Mouse (Mus musculus): ENCODE data around the gene Mrpl20. TPM values are rescaled to one million over a fixed set of nuclear protein-coding genes. Genes with fewer than 3 reads are reported as not detected.

The Mrpl20 gene
- total and polyA plus RNA-seq, 3 experiments, result 336 to 346 TPM; not detected in 1

DNA sequence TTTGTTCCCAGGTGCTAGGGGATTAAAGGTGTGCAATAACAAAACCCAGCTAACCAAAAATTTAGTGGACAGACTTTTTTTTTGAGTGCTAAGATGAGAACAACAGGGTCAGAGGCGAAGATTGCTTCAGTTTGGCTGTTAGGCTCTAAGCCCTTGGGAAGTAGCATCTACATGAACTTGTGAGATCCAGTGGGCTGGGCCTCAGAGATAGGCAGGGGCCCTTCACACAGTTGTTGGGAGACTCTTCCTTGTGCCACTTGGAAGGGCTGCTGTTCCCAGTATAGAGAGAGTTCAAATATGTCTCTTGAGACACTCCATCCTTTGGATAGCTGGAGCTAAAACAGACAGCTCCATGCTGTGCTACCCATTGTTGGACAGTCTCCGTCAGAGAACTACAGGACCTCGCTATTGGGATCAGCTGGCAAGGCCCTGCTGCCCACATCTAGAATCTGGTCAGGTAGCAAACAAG is 12.6 kb upstream of the Mrpl20 start, which contains the start of gene Ankrd65:
Gene Ankrd65 (plus strand): TSS at position 419 of the 469 bp plus-strand sequence.
- Histone ChIP-seq H3K9ac (ENCODE audit: control insufficient read depth, low read depth, low read length, poor library complexity, severe bottlenecking) (no peak within 1 kb of the TSS), H3K36me3 (ENCODE audit: control insufficient read depth in 1 of 2, insufficient read depth in 2 of 2, low read length in 2 of 2) (peaks cover 0 to 15% of the 10 kb centered on the region in 2 experiments; a peak in 2 of 4 replicates), H3K4me3 (ENCODE audit: control insufficient read depth in 1 of 2, insufficient read depth in 1 of 2, low read depth in 2 of 2, low read length in 2 of 2) (no peak within 1 kb of the TSS), H3K9me3 (replicated peaks; ENCODE audit: insufficient read depth, low read length) (no peaks in the 10 kb centered on the region), H3K4me1 (ENCODE audit: control insufficient read depth in 1 of 2, insufficient read depth in 2 of 2, low read length in 2 of 2) (peaks cover 10 to 17% of the 10 kb centered on the region in 2 experiments), H3K79me2 (ENCODE audit: control insufficient read depth, insufficient read depth, low read length, poor library complexity) (no peaks in the 10 kb centered on the region), H3K27me3 (ENCODE audit: control insufficient read depth in 1 of 2, insufficient read depth in 2 of 2, low read length in 2 of 2) (no peaks in the 10 kb centered on the region), H3K27ac (ENCODE audit: control insufficient read depth, low read depth, low read length) (no peak within 1 kb of the TSS)
- DNase-seq (ENCODE audit: low read depth, low spot score), result no peak
- TF ChIP-seq USF2 (IDR thresholded peaks at IDR 0.05; ENCODE audit: borderline replicate concordance in 1 of 2, insufficient read depth in 1 of 2, low read depth in 1 of 2, low read length in 2 of 2) (no peak), MXI1 (IDR thresholded peaks at IDR 0.05; ENCODE audit: low read depth, low read length) (no peak), RAD21 (IDR thresholded peaks at IDR 0.05; ENCODE audit: low read depth, low read length) (no peak), POLR2AphosphoS2 (IDR thresholded peaks at IDR 0.05; ENCODE audit: low read length) (no peak), KAT2A (conservative IDR thresholded peaks at IDR 0.05; ENCODE audit: low read depth, low read length) (no peak), ZC3H11A (IDR thresholded peaks at IDR 0.05; ENCODE audit: low read depth, low read length) (no peak), CHD1 (IDR thresholded peaks at IDR 0.05; ENCODE audit: low read depth, low read length) (no peak), POLR2A (IDR thresholded peaks at IDR 0.05; ENCODE audit: control insufficient read depth in 1 of 2, insufficient read depth in 1 of 2, low read depth in 1 of 2, low read length in 2 of 2, poor library complexity in 1 of 2) (no peak), UBTF (IDR thresholded peaks at IDR 0.05; ENCODE audit: borderline replicate concordance, insufficient read depth, low read depth, low read length) (no peak), SIN3A (IDR thresholded peaks at IDR 0.05; ENCODE audit: low read length) (no peak), E2F4 (IDR thresholded peaks at IDR 0.05; ENCODE audit: borderline replicate concordance, low read depth, low read length) (no peak), GABPA (IDR thresholded peaks at IDR 0.05; ENCODE audit: low read depth, low read length) (no peak), MEF2A (IDR thresholded peaks at IDR 0.05; ENCODE audit: extremely low read depth, insufficient replicate concordance, low read depth, low read length, poor library complexity, severe bottlenecking) (no peak), USF1 (IDR thresholded peaks at IDR 0.05; ENCODE audit: low read depth, low read length) (no peak), ZKSCAN1 (IDR thresholded peaks at IDR 0.05; ENCODE audit: low read depth, low read length) (no peak), NELFE (IDR thresholded peaks at IDR 0.05; ENCODE audit: low read depth, low read length) (no peak), TCF12 (IDR thresholded peaks at IDR 0.05; ENCODE audit: low read depth, low read length) (no peak), ELF1 (IDR thresholded peaks at IDR 0.05; ENCODE audit: low read depth, low read length) (no peak), ZNF384 (IDR thresholded peaks at IDR 0.05; ENCODE audit: low read depth, low read length) (no peak), SMC3 (IDR thresholded peaks at IDR 0.05; ENCODE audit: low read depth, low read length) (no peak)

Measured in MEL (cell line).